Mouse (Mus musculus): ENCODE measurements around the gene Lamc1.

DNA sequence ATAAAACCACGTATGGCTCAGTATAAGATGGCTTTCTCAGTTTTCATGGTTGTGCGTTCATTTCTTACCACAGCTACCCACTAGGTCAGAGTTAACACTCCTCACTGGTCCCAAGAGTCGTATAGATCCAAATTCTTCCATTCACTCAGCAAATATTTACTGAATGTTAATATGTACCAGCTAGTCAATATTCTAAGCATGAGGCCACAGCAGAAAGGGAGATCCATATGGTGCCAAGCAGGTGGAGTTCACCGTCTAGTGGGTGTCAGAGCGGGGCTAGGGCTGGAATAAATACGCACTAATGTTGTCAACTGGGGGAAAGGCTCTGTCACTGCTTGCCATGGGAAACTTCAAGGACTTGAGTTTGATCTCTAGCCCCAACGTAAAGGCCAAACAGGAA, 64.9 kb downstream of the Lamc1 start:
- TF ChIP-seq POLR2A (IDR thresholded peaks at IDR 0.05; ENCODE audit: borderline replicate concordance, insufficient read depth, low read length), result no peak
- TF ChIP-seq CTCF (IDR thresholded peaks at IDR 0.05; ENCODE audit: borderline replicate concordance, insufficient read depth, low read depth, low read length), result no peak
